Mouse (Mus musculus) G1E (cell line): ENCODE data around the gene Smim1.

Experiments
- CTCF ChIP-seq: IDR thresholded peaks from 2 replicates; pipeline ENCODE4 v1.5.1; 2012; ENCODE audit warnings: low read depth, low read length, inconsistent platforms, mixed read lengths
- GATA2 ChIP-seq: IDR thresholded peaks from 2 replicates; pipeline ENCODE4 v1.6.1; 2012; ENCODE audit warnings: low read depth, low read length, inconsistent platforms, borderline replicate concordance
- POLR2AphosphoS5 ChIP-seq: IDR thresholded peaks from 2 replicates; pipeline ENCODE4 v1.6.1; 2012; ENCODE audit warnings: low read depth, low read length, inconsistent platforms; ENCODE audit not compliant: insufficient replicate concordance
- TAL1 ChIP-seq: conservative IDR thresholded peaks from 2 replicates; pipeline ENCODE4 v1.6.1; 2012; ENCODE audit warnings: low read depth, low read length, inconsistent platforms, mixed read lengths

DNA sequence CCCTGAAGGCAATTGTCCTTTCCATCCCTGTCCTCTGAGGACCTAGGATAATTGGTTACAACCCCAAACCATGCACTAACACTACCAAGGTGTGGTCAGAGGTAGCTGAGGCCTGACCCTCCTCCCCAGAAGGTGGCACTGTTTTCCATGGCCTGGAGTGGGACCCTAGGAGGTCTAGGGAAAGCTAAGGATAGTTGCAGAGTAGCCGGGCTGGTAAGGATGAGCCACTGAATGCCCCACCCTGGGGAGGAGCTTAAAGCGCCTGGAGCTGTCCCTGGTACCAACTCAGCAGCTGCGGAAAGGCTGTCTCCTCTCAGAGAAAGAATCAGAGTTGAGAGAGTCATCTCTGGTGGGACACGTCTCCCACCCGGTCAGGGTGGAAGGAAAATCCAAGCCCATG lies 44.9 kb upstream of the Smim1 start:
- TF ChIP-seq GATA2 = no peak
- TF ChIP-seq CTCF = no peak
- TF ChIP-seq TAL1 = no peak
- no peak for TF ChIP-seq POLR2AphosphoS5
